Mouse (Mus musculus): ENCODE results near the gene Zfp866. TPM values are rescaled to one million over a fixed set of nuclear protein-coding genes. Genes with fewer than 3 reads are reported as not detected.
A peak's percentile ranks its signal among the peaks of the same experiment; 100 is the strongest.

Gene Zfp866
- total and polyA plus RNA-seq, 2 experiments = 4.6 to 13.1 TPM

DNA sequence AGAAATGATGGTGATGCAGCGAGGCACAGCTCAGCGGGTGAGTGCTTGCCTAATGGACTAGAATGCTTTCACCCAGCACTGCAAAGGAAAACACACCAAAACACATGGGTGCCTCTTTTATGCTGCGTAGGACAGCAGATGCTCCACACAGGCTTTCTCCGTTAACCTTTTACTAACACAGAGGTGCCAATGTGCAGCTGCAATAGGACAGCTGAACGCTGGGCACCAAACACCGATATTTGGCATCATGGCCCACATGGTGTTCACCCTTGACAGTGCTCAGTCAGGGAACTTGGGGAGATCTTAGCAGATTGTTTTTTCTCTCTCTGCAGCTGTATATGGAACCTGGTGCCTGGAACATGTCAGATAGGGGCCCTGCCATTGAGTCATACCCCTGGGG, 3.9 kb upstream of the Zfp866 start:
- no peak overlapping the region for H3K9ac ChIP-seq (ENCODE audit: low read depth, low read length)
- no peak for TF ChIP-seq POLR2A (IDR thresholded peaks at IDR 0.05; ENCODE audit: extremely low read depth, insufficient read depth, low read length)
- no peak for TF ChIP-seq CTCF (IDR thresholded peaks at IDR 0.05; ENCODE audit: low read depth, low read length)
- H3K27me3 ChIP-seq (ENCODE audit: control insufficient read depth, insufficient read depth, low read length) = no peaks in the 10 kb centered on the region
- DNase-seq (ENCODE audit: extremely low read depth, low read depth, low spot score) = no peak
- 0 out of 2 replicates have a peak, but pooled peaks cover 6% of the 10 kb centered on the region for H3K4me1 ChIP-seq (ENCODE audit: control insufficient read depth, insufficient read depth, low read length)
- H3K36me3 ChIP-seq (ENCODE audit: control insufficient read depth, insufficient read depth, low read length) = peaks cover 35% of the 10 kb centered on the region
- no peak overlapping the region for H3K4me3 ChIP-seq (ENCODE audit: insufficient read depth, low read depth, low read length)
- H3K79me2 ChIP-seq (ENCODE audit: control insufficient read depth, insufficient read depth, low read length) = peaks cover 6% of the 10 kb centered on the region
- H3K27ac ChIP-seq (replicated peaks; ENCODE audit: insufficient read depth, low read depth, low read length) = no peak overlapping the region
- WGBS = 95% methylated on average over 6 of the region's 6 CpGs

GRCm38 (mm10) chr8:69794096-69794495, 3.1 kb upstream of the Zfp866 start:
- TF ChIP-seq CTCF (IDR thresholded peaks at IDR 0.05; ENCODE audit: low read depth, low read length) = no peak
- H3K4me3 ChIP-seq (ENCODE audit: insufficient read depth, low read depth, low read length) = no peak overlapping the region
- H3K36me3 ChIP-seq (ENCODE audit: control insufficient read depth, insufficient read depth, low read length) = peaks cover 28% of the 10 kb centered on the region
- DNase-seq (ENCODE audit: extremely low read depth, low read depth, low spot score) = no peak
- peaks cover 6% of the 10 kb centered on the region for H3K79me2 ChIP-seq (ENCODE audit: control insufficient read depth, insufficient read depth, low read length)
- no peak overlapping the region for H3K9ac ChIP-seq (ENCODE audit: low read depth, low read length)
- H3K27ac ChIP-seq (replicated peaks; ENCODE audit: insufficient read depth, low read depth, low read length) = no peak overlapping the region
- 91% methylated on average over 3 of the region's 3 CpGs for WGBS
- H3K27me3 ChIP-seq (ENCODE audit: control insufficient read depth, insufficient read depth, low read length) = no peaks in the 10 kb centered on the region
- 0 out of 2 replicates have a peak, but pooled peaks cover 6% of the 10 kb centered on the region for H3K4me1 ChIP-seq (ENCODE audit: control insufficient read depth, insufficient read depth, low read length)

DNA sequence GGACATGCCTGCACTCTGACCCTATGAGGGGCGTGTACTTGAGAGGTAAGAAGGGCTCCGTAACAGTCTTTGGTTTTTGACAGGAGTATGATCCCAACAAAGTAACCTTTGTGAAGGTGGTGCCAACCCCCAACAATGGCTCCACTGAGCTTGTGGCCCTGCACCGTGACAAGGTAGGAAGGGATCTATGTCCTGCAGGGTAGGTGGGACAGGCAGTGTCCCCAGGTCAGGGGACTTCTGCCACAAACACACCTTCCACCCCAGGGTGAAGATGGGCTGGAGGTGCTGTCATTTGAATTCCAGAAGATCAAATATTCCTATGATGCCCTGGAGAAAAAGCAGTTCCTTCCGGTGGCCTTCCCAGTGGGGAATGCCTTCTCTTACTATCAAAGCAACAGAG, 2.7 kb upstream of the Zfp866 start:
- Histone ChIP-seq H3K4me3 (ENCODE audit: insufficient read depth, low read depth, low read length) (no peak overlapping the region), H3K4me1 (ENCODE audit: control insufficient read depth, insufficient read depth, low read length) (0 out of 2 replicates have a peak, but pooled peaks cover 6% of the 10 kb centered on the region), H3K9ac (ENCODE audit: low read depth, low read length) (no peak overlapping the region), H3K36me3 (ENCODE audit: control insufficient read depth, insufficient read depth, low read length) (peaks cover 24% of the 10 kb centered on the region; the same call in 1 of the 2 replicates), H3K27me3 (ENCODE audit: control insufficient read depth, insufficient read depth, low read length) (no peaks in the 10 kb centered on the region), H3K27ac (replicated peaks; ENCODE audit: insufficient read depth, low read depth, low read length) (no peak overlapping the region), H3K79me2 (ENCODE audit: control insufficient read depth, insufficient read depth, low read length) (peaks cover 6% of the 10 kb centered on the region)
- TF ChIP-seq POLR2A (IDR thresholded peaks at IDR 0.05; ENCODE audit: extremely low read depth, insufficient read depth, low read length) (no peak), CTCF (IDR thresholded peaks at IDR 0.05; ENCODE audit: low read depth, low read length) (no peak)
- DNase-seq (ENCODE audit: extremely low read depth, low read depth, low spot score) = no peak
- WGBS = 89% methylated on average over 4 of the region's 4 CpGs

DNA sequence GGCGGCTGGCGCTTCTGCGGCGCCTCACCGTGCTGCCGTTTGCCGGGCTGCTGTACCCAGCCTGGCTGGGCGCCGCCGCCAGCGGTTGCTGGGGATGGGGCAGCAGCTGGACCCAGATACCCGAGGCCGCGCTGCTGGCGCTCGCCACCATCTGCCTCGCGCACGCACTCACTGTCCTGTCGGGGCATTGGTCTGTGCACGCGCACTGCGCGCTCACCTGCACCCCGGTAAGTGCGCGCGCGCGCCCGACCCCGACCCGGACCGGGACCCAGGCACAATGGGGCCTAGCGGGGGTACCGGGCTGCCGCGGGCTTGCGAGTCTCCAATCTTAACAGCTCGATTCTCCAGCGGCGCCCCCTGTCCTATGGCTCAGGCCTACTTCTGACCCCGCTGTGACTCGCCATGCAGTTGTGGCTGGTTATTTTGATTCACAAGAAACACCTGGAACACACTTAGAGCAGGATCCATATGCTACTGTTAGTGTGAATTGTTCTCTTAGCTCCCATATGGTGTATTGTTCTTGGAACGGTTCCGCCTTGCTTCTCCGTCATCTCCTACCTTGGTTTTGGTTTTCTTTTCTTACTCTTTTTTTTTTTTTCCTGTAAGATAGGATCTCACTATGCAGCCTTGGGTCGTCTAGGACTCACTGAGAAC, 564 bp upstream of the Zfp866 start:
- peak; percentile 25 for DNase-seq (ENCODE audit: extremely low read depth, low read depth, low spot score)
- peak overlapping the region; percentile 96 for H3K9ac ChIP-seq (ENCODE audit: low read depth, low read length)
- peak overlapping the region; percentile 62 for H3K27ac ChIP-seq (replicated peaks; ENCODE audit: insufficient read depth, low read depth, low read length)
- H3K4me3 ChIP-seq (ENCODE audit: insufficient read depth, low read depth, low read length) = peak overlapping the region; percentile 96
- TF ChIP-seq POLR2A (IDR thresholded peaks at IDR 0.05; ENCODE audit: extremely low read depth, insufficient read depth, low read length) (no peak), CTCF (IDR thresholded peaks at IDR 0.05; ENCODE audit: low read depth, low read length) (no peak)
- WGBS = under 1% methylated on average over 48 of the region's 48 CpGs
- H3K4me1 ChIP-seq (ENCODE audit: control insufficient read depth, insufficient read depth, low read length) = 0 out of 2 replicates have a peak, but pooled peaks cover 6% of the 10 kb centered on the region
- peaks cover 16% of the 10 kb centered on the region; the same call in 1 of the 2 replicates for H3K36me3 ChIP-seq (ENCODE audit: control insufficient read depth, insufficient read depth, low read length)
- H3K79me2 ChIP-seq (ENCODE audit: control insufficient read depth, insufficient read depth, low read length) = peaks cover 6% of the 10 kb centered on the region
- no peaks in the 10 kb centered on the region for H3K27me3 ChIP-seq (ENCODE audit: control insufficient read depth, insufficient read depth, low read length)

- DNase-seq (ENCODE audit: extremely low read depth, low read depth, low spot score) = no peak
- no peaks in the 10 kb centered on the region for H3K27me3 ChIP-seq (ENCODE audit: control insufficient read depth, insufficient read depth, low read length)
- H3K4me1 ChIP-seq (ENCODE audit: control insufficient read depth, insufficient read depth, low read length) = 0 out of 2 replicates have a peak, but pooled peaks cover 6% of the 10 kb centered on the region
- 17% methylated on average over 11 of the region's 11 CpGs for WGBS
- no peak for TF ChIP-seq CTCF (IDR thresholded peaks at IDR 0.05; ENCODE audit: low read depth, low read length)
- no peak for TF ChIP-seq POLR2A (IDR thresholded peaks at IDR 0.05; ENCODE audit: extremely low read depth, insufficient read depth, low read length)
- H3K27ac ChIP-seq (replicated peaks; ENCODE audit: insufficient read depth, low read depth, low read length) = peak overlapping the region; percentile 82
- peaks cover 6% of the 10 kb centered on the region for H3K79me2 ChIP-seq (ENCODE audit: control insufficient read depth, insufficient read depth, low read length)
- H3K4me3 ChIP-seq (ENCODE audit: insufficient read depth, low read depth, low read length) = peak overlapping the region; percentile 96
- peaks cover 13% of the 10 kb centered on the region; the same call in 1 of the 2 replicates for H3K36me3 ChIP-seq (ENCODE audit: control insufficient read depth, insufficient read depth, low read length)
- peak overlapping the region; percentile 50 for H3K9ac ChIP-seq (ENCODE audit: low read depth, low read length)
These were observed 614 bp downstream of the Zfp866 start for GRCm38 (mm10) chr8:69790364-69790763.

GRCm38 (mm10) chr8:69789731-69790130, 1.2 kb downstream of the Zfp866 start:
- Histone ChIP-seq H3K27me3 (ENCODE audit: control insufficient read depth, insufficient read depth, low read length) (no peaks in the 10 kb centered on the region), H3K36me3 (ENCODE audit: control insufficient read depth, insufficient read depth, low read length) (peaks cover 8% of the 10 kb centered on the region; the same call in 1 of the 2 replicates), H3K79me2 (ENCODE audit: control insufficient read depth, insufficient read depth, low read length) (peaks cover 6% of the 10 kb centered on the region), H3K4me3 (ENCODE audit: insufficient read depth, low read depth, low read length) (no peak overlapping the region), H3K27ac (replicated peaks; ENCODE audit: insufficient read depth, low read depth, low read length) (no peak overlapping the region), H3K4me1 (ENCODE audit: control insufficient read depth, insufficient read depth, low read length) (0 out of 2 replicates have a peak, but pooled peaks cover 6% of the 10 kb centered on the region), H3K9ac (ENCODE audit: low read depth, low read length) (no peak overlapping the region)
- DNase-seq (ENCODE audit: extremely low read depth, low read depth, low spot score) = no peak
- WGBS = 60% methylated on average over 5 of the region's 5 CpGs
- TF ChIP-seq POLR2A (IDR thresholded peaks at IDR 0.05; ENCODE audit: extremely low read depth, insufficient read depth, low read length) (no peak), CTCF (IDR thresholded peaks at IDR 0.05; ENCODE audit: low read depth, low read length) (no peak)
